Mouse (Mus musculus): ENCODE data around the gene Rnf169. TPM values are rescaled to one million over a fixed set of nuclear protein-coding genes. Genes with fewer than 3 reads are reported as not detected.

The Rnf169 gene
- polyA plus RNA-seq, 1 experiment from 2014 or later = 7.9 TPM

DNA sequence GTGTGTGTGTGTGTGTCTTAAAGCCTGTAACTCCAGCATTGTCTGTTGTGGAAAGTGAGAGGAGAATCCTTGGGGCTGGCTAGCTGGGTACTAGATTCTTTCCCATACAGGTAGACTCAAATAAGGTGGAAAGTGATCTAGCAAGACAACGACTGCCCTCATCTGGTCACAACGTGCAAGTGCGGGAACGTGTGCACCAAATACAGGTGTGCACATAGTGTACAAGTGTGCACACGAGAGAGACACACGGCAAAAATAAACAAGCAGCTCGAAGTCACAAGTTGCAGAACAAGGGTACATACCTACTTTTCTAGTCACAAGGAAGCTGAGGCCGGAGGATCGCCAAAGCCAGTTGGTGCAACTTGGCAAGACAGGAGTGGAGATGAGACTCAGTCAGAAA lies 23.5 kb upstream of the Rnf169 start:
- no peak for ATAC-seq (ENCODE audit: insufficient number of reproducible peaks, insufficient read depth, low FRiP score, low TSS enrichment, low read depth)
- H3K27me3 ChIP-seq = peaks cover 55% of the 10 kb centered on the region

DNA sequence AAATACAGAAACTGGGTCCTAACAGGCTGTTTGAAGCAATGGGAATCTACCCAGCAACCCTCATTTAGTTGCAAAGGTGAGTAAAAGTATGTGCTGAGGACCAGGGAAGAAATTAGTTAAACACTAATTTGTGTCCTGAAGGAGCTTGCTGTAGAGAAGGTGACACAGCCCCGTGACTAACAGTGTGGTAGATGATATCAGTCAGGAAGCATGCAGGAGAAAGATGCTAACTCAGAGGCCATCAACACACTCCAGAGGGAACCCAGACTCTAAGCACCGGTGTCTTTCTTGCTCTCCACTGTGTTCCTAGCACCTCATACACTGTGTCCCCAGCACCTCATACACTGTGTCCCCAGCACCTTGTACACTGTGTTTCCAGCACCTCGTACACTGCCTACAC lies 18.4 kb upstream of the Rnf169 start:
- ATAC-seq (ENCODE audit: insufficient number of reproducible peaks, insufficient read depth, low FRiP score, low TSS enrichment, low read depth) = no peak

More for the DNA sequence above, 23.5 kb upstream of the Rnf169 start:
- Histone ChIP-seq H3K4me3 (replicated peaks) (no peak overlapping the region), H3K4me2 (no peak overlapping the region), H3K27ac (no peak overlapping the region), H3K9me3 (no peaks in the 10 kb centered on the region), H3K36me3 (no peaks in the 10 kb centered on the region), H3K9ac (replicated peaks) (no peak overlapping the region), H3K4me1 (replicated peaks) (peaks cover 9% of the 10 kb centered on the region)
- 57% methylated on average over 9 of the region's 9 CpGs for WGBS

DNA sequence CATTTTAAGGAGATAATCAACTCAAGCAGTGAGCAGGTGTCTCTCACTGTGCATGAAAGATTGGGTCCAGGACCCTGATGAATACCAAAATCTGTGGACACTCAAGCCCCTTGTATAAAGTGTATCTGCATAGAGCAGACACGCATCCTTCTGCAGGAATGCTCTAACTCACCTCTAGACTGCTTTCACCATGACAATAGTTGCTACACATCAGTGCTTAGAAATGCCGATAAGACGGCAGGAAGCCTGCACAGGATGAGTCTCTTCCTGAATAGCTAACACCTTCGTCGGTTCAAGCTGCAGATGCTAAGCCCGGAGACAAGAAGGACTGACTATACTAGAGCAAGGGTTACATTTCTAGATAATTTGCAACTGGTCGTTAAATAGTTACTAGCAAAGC lies 14.9 kb upstream of the Rnf169 start:
- Histone ChIP-seq H3K4me3 (replicated peaks) (no peak overlapping the region), H3K4me1 (replicated peaks) (no peaks in the 10 kb centered on the region), H3K27me3 (no peaks in the 10 kb centered on the region), H3K27ac (no peak overlapping the region), H3K36me3 (no peaks in the 10 kb centered on the region), H3K9me3 (no peaks in the 10 kb centered on the region), H3K9ac (replicated peaks) (no peak overlapping the region), H3K4me2 (no peak overlapping the region)
- no peak for ATAC-seq (ENCODE audit: insufficient number of reproducible peaks, insufficient read depth, low FRiP score, low TSS enrichment, low read depth)
- 78% methylated on average over 7 of the region's 7 CpGs for WGBS

More for the DNA sequence above, 18.4 kb upstream of the Rnf169 start:
- Histone ChIP-seq H3K4me2 (no peak overlapping the region), H3K27ac (no peak overlapping the region), H3K4me1 (replicated peaks) (no peaks in the 10 kb centered on the region), H3K36me3 (no peaks in the 10 kb centered on the region), H3K9ac (replicated peaks) (no peak overlapping the region), H3K27me3 (peaks cover 4% of the 10 kb centered on the region; the same call in 1 of the 2 replicates), H3K9me3 (no peaks in the 10 kb centered on the region), H3K4me3 (replicated peaks) (no peak overlapping the region)
- 87% methylated on average over 3 of the region's 3 CpGs for WGBS

DNA sequence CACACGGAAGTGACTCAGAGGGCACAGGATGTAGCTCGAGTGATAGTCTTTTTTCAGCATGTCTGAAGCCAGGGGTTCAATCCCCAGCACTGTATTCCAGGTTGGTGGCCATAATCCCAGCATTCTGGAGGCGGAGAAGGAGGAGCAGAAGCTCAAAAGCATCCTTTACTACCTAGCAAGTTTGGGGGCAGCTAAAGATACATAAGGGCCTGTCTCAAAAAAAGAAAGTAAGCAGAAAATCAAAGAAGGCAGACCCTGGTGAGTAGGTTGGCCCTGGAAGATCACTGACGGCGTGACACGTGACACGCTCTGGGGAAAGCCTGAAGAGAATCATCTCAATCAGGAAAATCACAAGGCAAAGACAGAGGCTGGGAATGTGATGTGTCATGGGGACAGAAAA lies 12.9 kb upstream of the Rnf169 start:
- H3K4me1 ChIP-seq (replicated peaks) = no peaks in the 10 kb centered on the region; the same call in 1 of the 2 replicates
- no peak for ATAC-seq (ENCODE audit: insufficient number of reproducible peaks, insufficient read depth, low FRiP score, low TSS enrichment, low read depth)
- H3K27ac ChIP-seq = no peak overlapping the region
- H3K27me3 ChIP-seq = no peaks in the 10 kb centered on the region
- WGBS = 82% methylated on average over 7 of the region's 7 CpGs
- H3K9ac ChIP-seq (replicated peaks) = no peak overlapping the region
- H3K9me3 ChIP-seq = no peaks in the 10 kb centered on the region
- H3K4me3 ChIP-seq (replicated peaks) = no peak overlapping the region
- no peak overlapping the region for H3K4me2 ChIP-seq
- H3K36me3 ChIP-seq = no peaks in the 10 kb centered on the region

DNA sequence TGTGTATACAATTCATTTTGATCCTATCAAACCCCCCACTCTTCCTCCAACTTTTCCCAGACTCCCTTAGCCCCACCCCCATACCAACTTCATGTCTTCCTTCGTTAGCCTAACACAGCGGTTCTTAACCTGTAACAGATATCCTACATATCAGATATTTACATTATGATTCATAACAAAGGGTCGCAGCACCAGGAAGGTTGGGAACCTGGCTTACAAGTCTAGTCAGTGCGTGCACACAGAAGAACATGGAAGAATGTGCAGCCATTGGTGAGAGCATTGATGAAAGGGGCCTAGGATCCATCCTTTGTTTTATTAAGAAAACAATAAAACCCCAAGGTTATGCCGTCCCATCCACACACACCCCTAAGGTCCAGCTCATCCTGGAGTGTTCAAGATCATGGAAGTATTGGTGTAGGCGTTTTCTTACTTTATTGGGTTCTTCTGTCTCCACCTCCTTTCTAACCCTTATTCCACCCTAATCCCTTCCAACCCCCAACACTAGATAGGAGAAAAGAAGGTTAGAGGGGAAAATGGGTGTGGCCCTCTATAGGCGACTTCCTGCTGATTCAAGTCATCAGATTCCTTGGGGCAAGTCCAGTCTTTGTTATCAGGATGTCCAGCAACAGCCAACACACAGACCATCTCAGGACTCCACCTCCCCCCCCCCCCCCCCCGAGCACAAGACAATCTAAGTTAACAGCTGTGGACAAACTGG lies 10.9 kb upstream of the Rnf169 start:
- Histone ChIP-seq H3K4me1 (replicated peaks) (no peaks in the 10 kb centered on the region; the same call in 1 of the 2 replicates), H3K36me3 (no peaks in the 10 kb centered on the region), H3K9me3 (no peaks in the 10 kb centered on the region), H3K9ac (replicated peaks) (no peak overlapping the region), H3K27ac (no peak overlapping the region), H3K27me3 (peaks cover 8% of the 10 kb centered on the region; the same call in 1 of the 2 replicates), H3K4me2 (no peak overlapping the region), H3K4me3 (replicated peaks) (no peak overlapping the region)
- 88% methylated on average over 8 of the region's 8 CpGs for WGBS
- ATAC-seq (ENCODE audit: insufficient number of reproducible peaks, insufficient read depth, low FRiP score, low TSS enrichment, low read depth) = no peak

DNA sequence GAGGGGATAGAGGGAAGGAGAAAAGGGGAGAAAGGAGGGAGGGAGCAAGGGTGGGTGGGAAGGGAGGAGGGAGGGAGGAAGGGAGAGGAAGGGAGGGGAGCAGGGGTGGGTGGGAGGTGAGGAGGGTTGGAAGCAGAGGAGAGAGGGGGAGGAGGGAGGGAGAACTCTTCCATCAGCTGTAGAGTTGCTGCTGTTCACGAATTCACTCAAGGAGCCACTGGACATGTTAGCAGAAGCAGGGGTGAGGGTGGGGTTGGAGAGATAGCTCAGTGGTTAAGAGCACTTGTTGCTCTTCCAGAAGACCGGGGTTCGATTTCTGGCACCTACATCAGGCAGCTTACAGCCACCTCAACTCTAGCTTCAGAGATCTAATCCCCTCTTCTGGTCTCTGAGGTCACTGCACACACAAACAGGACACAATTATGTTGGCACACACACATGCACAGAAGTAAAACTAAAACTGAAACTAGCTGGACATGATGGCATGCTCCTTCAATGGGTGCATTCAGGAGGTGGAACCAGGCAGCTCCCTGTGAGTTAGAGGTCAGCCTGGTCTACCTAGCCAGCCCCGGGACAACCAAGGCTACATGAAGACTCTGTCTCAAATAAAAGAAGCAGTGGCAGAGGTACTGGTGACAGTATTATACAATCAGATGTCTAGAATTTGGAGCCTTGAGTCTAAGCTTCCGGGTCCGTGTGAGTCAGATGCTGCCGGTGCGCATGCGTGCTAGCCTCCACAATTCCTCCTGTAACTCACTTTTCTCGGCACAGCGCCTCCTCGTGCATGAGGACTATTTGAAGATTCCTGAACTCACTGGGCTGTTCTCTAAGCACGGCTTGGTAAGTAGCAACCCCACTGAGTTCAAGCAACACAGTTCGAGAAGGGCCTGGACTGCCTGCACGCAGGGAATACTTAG lies 9.9 kb upstream of the Rnf169 start:
- Histone ChIP-seq H3K4me1 (replicated peaks) (no peaks in the 10 kb centered on the region; the same call in 1 of the 2 replicates), H3K9ac (replicated peaks) (no peak overlapping the region), H3K4me2 (no peak overlapping the region), H3K27ac (no peak overlapping the region), H3K36me3 (no peaks in the 10 kb centered on the region), H3K4me3 (replicated peaks) (no peak overlapping the region), H3K27me3 (peaks cover 8% of the 10 kb centered on the region; the same call in 1 of the 2 replicates), H3K9me3 (no peaks in the 10 kb centered on the region)
- ATAC-seq (ENCODE audit: insufficient number of reproducible peaks, insufficient read depth, low FRiP score, low TSS enrichment, low read depth) = no peak
- WGBS = 60% methylated on average over 15 of the region's 15 CpGs

DNA sequence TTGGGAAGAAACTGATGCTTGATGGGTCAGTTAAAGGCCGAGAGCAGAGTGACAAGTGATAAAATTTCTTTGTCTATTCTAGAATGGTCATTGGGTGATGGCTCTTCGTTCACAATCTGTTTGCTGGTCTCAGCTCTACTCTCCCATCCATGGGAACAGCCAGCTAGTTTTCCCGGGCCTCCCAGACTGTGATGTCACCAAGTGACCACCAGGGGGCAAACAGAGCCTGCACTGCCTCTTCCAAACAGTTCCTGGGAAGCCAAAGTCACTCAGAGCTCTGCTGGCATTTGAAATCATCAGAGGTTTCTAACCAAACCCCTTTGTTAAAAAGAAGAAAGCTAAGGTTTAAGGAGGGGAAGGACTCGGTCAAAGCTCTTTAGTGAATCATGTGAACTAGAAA lies 8.5 kb upstream of the Rnf169 start:
- no peaks in the 10 kb centered on the region; the same call in 1 of the 2 replicates for H3K4me1 ChIP-seq (replicated peaks)
- no peaks in the 10 kb centered on the region for H3K9me3 ChIP-seq
- peaks cover 8% of the 10 kb centered on the region; the same call in 1 of the 2 replicates for H3K27me3 ChIP-seq
- 6% methylated on average over 4 of the region's 4 CpGs for WGBS
- H3K4me3 ChIP-seq (replicated peaks) = no peak overlapping the region
- H3K4me2 ChIP-seq = no peak overlapping the region
- ATAC-seq (ENCODE audit: insufficient number of reproducible peaks, insufficient read depth, low FRiP score, low TSS enrichment, low read depth) = 0 out of 2 replicates have a peak, but pooled peaks have one; percentile 6
- H3K27ac ChIP-seq = no peak overlapping the region
- H3K9ac ChIP-seq (replicated peaks) = no peak overlapping the region
- H3K36me3 ChIP-seq = no peaks in the 10 kb centered on the region

DNA sequence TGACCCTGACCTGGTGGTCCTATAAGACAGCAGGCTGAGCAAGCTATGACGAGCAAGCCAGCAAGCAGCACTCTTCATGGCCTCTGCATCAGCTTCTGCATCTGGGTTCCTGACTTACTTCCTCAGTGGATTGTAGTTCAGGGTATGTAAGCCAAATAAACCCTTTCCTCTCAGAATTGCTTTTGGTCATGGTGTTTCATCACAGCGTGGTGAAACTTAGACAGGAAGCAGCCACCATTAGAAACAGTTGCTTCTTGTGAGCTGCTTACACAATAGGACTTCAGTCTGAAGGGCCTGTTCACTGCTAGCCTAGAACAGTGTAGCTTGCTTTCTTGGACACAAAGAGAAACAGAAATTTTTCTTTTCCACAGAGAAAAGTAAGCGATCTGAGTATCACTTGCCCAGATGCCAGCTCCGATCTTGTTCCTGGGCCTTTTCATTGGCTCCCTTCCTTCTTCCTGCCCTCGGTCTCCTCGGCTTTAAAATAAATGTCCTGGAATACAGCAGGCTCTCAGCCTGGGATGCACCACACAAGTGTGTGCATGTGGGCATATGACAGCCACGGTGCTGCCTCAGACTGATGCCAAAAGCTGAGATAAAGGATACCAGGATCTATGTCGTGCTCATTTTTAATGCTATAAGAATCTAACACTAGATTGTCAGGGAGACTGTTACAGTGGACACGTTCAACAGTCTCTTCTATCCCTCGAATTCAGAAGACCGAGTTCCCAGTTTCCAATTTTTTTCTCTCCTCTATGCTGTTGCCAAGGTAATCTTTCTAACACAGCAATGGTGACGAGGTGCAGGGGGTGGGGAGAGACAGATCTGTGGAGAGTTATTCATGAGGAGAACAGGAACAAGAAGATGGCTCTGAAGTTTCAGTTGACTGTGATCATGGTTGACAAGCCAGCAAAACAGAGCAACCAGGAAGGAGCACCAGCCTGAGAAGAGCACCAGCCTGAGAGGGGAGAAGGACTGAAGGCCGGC lies 2.3 kb upstream of the Rnf169 start:
- no peak overlapping the region for H3K9ac ChIP-seq (replicated peaks)
- H3K4me3 ChIP-seq (replicated peaks) = no peak overlapping the region
- no peak overlapping the region for H3K4me2 ChIP-seq
- peaks cover 20% of the 10 kb centered on the region for H3K4me1 ChIP-seq (replicated peaks)
- H3K27me3 ChIP-seq = peaks cover 3% of the 10 kb centered on the region; the same call in 1 of the 2 replicates
- WGBS = 83% methylated on average over 13 of the region's 13 CpGs
- H3K27ac ChIP-seq = no peak overlapping the region
- H3K9me3 ChIP-seq = 0 out of 2 replicates have a peak, but pooled peaks cover 5% of the 10 kb centered on the region
- ATAC-seq (ENCODE audit: insufficient number of reproducible peaks, insufficient read depth, low FRiP score, low TSS enrichment, low read depth) = no peak
- H3K36me3 ChIP-seq = no peaks in the 10 kb centered on the region

DNA sequence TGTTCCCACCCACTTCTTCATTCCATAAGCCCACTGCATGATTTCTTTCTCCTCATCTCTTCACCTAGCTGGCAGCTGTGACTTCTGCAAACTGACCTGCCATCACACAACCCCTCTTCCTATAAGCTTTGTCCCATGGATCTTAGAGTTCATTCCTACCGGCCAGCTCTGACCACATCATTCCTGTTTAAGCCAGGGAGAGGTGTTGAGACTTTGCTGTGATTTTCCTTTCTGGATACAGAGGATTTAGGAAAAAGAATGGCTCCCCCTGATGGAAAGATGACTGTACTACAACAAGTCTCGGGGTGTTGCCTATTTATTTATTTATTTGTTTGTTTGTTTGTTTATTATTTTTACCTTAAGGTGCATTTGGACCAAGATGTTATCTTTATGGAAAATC lies 1.1 kb upstream of the Rnf169 start:
- peak overlapping the region; percentile 59 for H3K27ac ChIP-seq
- no peak for ATAC-seq (ENCODE audit: insufficient number of reproducible peaks, insufficient read depth, low FRiP score, low TSS enrichment, low read depth)
- no peaks in the 10 kb centered on the region for H3K27me3 ChIP-seq
- no peak overlapping the region for H3K4me3 ChIP-seq (replicated peaks)
- 0 out of 2 replicates have a peak, but pooled peaks cover 9% of the 10 kb centered on the region for H3K9me3 ChIP-seq
- H3K4me2 ChIP-seq = 0 out of 2 replicates have a peak overlapping the region, but pooled peaks have one; percentile 68
- H3K9ac ChIP-seq (replicated peaks) = no peak overlapping the region
- no peaks in the 10 kb centered on the region for H3K36me3 ChIP-seq
- H3K4me1 ChIP-seq (replicated peaks) = peaks cover 20% of the 10 kb centered on the region
- 2% methylated on average over 2 of the region's 2 CpGs for WGBS

DNA sequence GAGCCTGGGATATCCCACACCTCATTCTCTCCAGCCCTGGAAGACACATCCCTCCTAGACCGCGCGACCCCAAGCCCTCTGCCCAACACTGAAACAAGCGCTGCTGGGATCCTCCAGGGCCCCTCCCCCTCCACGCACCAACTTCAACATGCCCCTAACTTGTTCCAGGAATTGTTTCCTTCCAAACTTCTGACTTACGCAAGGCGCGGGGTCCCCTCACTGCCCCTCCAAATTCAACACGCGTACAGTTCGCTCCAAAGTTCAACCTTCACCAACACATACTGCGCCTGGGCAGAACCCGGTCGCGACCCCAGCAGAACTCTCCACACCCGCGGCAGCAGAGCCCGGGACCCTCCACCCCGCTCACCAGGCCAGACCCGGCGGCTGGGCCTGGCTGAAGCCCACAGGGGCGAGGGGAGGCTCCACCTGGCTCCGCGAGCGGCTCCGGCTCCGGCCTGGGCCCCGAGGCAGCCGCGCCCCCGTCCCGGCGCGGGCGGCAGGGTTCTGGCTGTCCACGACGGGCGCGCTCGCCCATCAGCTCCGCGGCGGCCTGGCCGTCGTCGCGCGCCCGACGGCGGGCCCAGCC lies 609 bp downstream of the Rnf169 start:
- Histone ChIP-seq H3K4me1 (replicated peaks) (peaks cover 24% of the 10 kb centered on the region), H3K27me3 (no peaks in the 10 kb centered on the region), H3K9me3 (0 out of 2 replicates have a peak, but pooled peaks cover 9% of the 10 kb centered on the region), H3K9ac (replicated peaks) (peak overlapping the region; percentile 99), H3K4me3 (replicated peaks) (peak overlapping the region; percentile 93), H3K4me2 (peak overlapping the region; percentile 68), H3K27ac (peak overlapping the region; percentile 96), H3K36me3 (no peaks in the 10 kb centered on the region)
- under 1% methylated on average over 47 of the region's 51 CpGs for WGBS
- peak; percentile 71 for ATAC-seq (ENCODE audit: insufficient number of reproducible peaks, insufficient read depth, low FRiP score, low TSS enrichment, low read depth)
